Mouse (Mus musculus) intestine, postnatal 0 days (tissue): Measurements from ENCODE around the gene Zfp688. TPM values are rescaled to one million over a fixed set of nuclear protein-coding genes. Genes with fewer than 3 reads are reported as not detected.
"Not testable (repeated sequence)": the region's sequence is repeated elsewhere in the genome, so short reads cannot be mapped to it uniquely, and the experiment has no call there.

ENCODE experiments used
- ATAC-seq: fragments of 200-750 bp; cut with Nextera tagmentation; 2 replicates; pipeline ENCODE4 v1.8.0; 2017; ENCODE audit warnings: mild to moderate bottlenecking, moderate TSS enrichment, moderate library complexity
- H3K27ac ChIP-seq: fragments of 300-500 bp; sonication (generic); 2 replicates; pipeline ENCODE4 v1.5.1; 2014; ENCODE audit warnings: mild to moderate bottlenecking, low read depth, low read length, moderate library complexity
- H3K27me3 ChIP-seq: fragments of 300-500 bp; sonication (generic); replicated peaks from 2 replicates; pipeline ENCODE4 v1.6.1; 2014; ENCODE audit warnings: low read length, mixed read lengths; ENCODE audit not compliant: control insufficient read depth, insufficient read depth
- H3K36me3 ChIP-seq: fragments of 300-500 bp; sonication (generic); 2 replicates; pipeline ENCODE4 v1.6.1; 2014; ENCODE audit warnings: mild to moderate bottlenecking, moderate library complexity; ENCODE audit not compliant: control insufficient read depth, insufficient read depth
- H3K4me1 ChIP-seq: fragments of 300-500 bp; sonication (generic); replicated peaks from 2 replicates; pipeline ENCODE4 v1.6.1; 2014; ENCODE audit warnings: antibody characterized with exemption, low read length, mixed read lengths; ENCODE audit not compliant: control insufficient read depth, insufficient read depth
- H3K4me2 ChIP-seq: fragments of 300-500 bp; sonication (generic); replicated peaks from 2 replicates; pipeline ENCODE4 v1.6.1; 2014; ENCODE audit warnings: low read depth, mild to moderate bottlenecking, moderate library complexity
- H3K4me3 ChIP-seq: fragments of 300-500 bp; sonication (generic); 2 replicates; pipeline ENCODE4 v1.5.1; 2014; ENCODE audit warnings: low read depth, low read length
- H3K9ac ChIP-seq: fragments of 300-500 bp; sonication (generic); 2 replicates; pipeline ENCODE4 v1.6.1; 2014; ENCODE audit warnings: mild to moderate bottlenecking, low read depth, low read length
- H3K9me3 ChIP-seq: fragments of 300-500 bp; sonication (generic); 2 replicates; pipeline ENCODE4 v1.6.1; 2016; ENCODE audit warnings: mixed run types; ENCODE audit not compliant: control insufficient read depth
- CTCF ChIP-seq: sonication (generic); IDR thresholded peaks from 2 replicates; pipeline ENCODE4 v1.5.1; 2016; ENCODE audit warnings: low read depth, mild to moderate bottlenecking, control low read depth, antibody characterized with exemption, moderate library complexity
- WGBS: fragments of 180-500 bp; shearing (Covaris S2); extraction: QIAGEN DNeasy Blood & Tissue Kit; methylation state at CpG from one replicate; pipeline ENCODE4 v1.1.7; 2014; 5-methylcytosine and 5-hydroxymethylcytosine counted together
- polyA plus RNA-seq: library from polyadenylated mRNA; unstranded; fragments of >200 nt; fragmentation: Nextera tagmentation; extraction: Ambion mirVana; gene quantifications from 2 replicates; pipeline ENCODE4 v1.2.1, GENCODE M21; 2015

Zfp688 gene
- 18.6 and 22.0 TPM in 2 replicates for polyA plus RNA-seq

DNA sequence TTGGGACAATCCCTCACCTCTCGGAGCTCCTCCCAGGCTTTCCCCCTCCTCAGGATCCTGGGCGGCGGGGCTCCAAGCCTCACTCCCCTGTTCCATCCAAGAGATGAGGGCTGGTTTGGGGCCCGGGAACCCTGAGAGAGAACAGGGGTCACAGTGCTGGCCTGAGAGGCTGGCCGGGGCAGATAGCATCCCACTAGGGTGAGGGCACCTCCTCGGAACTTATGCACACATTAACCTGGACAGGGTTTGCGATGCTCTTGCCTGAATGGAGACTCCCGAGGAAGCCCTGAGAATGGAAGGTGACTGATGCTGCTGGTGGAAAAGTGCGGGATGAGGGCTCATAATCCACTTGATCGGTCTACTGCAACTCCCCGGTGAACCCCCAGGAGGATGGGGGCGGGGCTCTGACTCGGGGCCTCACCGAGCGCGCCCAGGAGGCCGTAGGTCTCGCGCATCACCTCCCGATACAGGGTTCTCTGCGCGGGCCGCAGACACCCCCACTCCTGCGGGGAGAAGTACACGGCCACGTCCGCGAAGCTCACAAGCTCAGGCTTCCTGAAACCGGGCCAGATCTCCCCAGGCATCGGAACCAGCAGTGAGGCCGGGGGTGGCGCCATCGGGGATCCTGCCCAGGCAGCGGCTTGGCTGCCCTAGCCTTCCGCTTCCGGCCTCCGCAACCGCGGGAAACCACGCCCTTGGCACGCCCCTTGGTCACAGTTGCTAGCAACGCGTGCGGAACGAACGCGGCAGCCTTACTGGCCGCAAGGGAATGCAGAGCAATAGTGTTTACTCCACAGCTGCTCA, at the start of gene Zfp688:
TSS of gene Zfp688 (minus strand) at position 681 of the 804 bp plus-strand sequence.
- Histone ChIP-seq H3K4me1 (peaks cover 5% of the 10 kb centered on the region; the same call in 1 of the 2 replicates), H3K9me3 (no peaks in the 10 kb centered on the region), H3K4me2 (peak within 1 kb of the TSS; percentile 81), H3K36me3 (peaks cover 14% of the 10 kb centered on the region; the same call in 1 of the 2 replicates), H3K4me3 (peak within 1 kb of the TSS; percentile 86), H3K27ac (no peak within 1 kb of the TSS), H3K9ac (peak within 1 kb of the TSS; percentile 71), H3K27me3 (no peaks in the 10 kb centered on the region)
- peak; percentile 58 for TF ChIP-seq CTCF
- peak; percentile 91 for ATAC-seq
- WGBS, result 1% methylated on average over 46 of the region's 48 CpGs

DNA sequence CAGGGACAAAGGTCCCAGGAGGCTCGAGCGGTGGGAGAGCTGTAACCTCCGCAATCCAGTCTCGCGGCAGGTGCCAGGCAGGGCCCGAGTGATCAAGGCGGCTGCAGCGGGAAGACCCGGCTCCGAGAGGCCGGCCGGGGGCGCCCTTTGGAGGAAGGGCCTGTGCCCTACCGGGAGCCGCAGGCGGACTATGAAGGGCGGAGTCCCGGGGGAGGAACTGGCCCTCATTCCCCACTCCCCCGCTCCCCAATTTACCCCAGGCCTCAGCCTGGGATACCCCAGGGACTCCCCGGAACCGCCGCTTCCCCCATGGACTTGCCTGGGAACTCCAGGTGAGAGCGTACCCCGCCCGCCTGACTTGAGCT, 49.8 kb upstream of the Zfp688 start:
- H3K27ac ChIP-seq, result peak overlapping the region; percentile 91
- H3K9ac ChIP-seq, result peak overlapping the region; percentile 66
- no peaks in the 10 kb centered on the region for H3K27me3 ChIP-seq
- peaks cover 45% of the 10 kb centered on the region for H3K36me3 ChIP-seq
- peak overlapping the region; percentile 60 for H3K4me3 ChIP-seq
- WGBS, result under 1% methylated on average over 21 of the region's 25 CpGs
- peak; percentile 41 for TF ChIP-seq CTCF
- peak; percentile 62 for ATAC-seq
- H3K4me2 ChIP-seq, result peak overlapping the region; percentile 88
- no peaks in the 10 kb centered on the region; the same call in 1 of the 2 replicates for H3K4me1 ChIP-seq
- no peaks in the 10 kb centered on the region for H3K9me3 ChIP-seq

DNA sequence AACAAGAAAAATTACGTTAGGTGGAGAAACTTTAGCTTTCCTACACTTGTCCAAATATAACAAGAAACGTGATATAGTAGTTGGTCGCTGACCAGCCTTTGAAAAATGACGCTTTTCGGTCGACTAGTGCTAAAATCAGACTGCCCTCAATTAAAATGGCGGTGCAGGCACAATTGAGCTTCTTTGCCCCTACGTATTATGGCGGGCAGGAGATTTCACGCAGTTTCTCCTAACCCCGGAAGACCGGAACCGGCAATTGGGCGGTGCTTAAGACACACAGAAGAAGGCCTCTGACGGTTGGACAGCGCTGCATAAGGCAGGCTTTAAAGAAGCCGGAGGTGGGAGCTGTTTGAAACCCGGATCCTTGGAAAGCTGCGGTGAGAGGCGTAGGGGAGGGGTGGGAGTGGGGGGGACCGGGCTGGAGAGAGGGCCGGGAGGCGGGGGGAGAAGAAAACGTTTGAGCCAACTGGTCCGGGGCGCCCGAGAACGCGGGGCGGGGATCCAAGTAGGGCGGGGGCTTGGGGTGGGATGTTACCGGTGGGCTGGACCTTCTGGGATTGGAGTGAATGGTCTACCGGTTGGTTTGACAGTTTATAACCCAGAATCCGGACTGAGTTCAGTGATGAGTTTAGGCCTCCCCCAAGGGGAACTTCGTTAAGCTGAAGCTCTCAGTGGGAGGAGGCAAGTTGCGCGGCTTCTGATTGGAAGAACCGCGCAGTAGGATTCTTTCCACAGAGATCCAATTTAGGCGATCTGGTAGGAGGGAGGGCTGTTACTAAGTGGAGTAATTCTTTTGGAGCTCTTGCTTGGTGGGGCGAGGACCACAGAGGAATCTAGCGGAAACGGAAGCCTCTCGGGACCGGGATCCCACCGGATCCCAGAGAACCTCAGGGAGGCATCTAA, 49.1 kb upstream of the Zfp688 start:
- peak overlapping the region; percentile 72 for H3K9ac ChIP-seq
- H3K36me3 ChIP-seq, result peaks cover 43% of the 10 kb centered on the region
- peak overlapping the region; percentile 60 for H3K4me3 ChIP-seq
- H3K27ac ChIP-seq, result peak overlapping the region; percentile 91
- H3K9me3 ChIP-seq, result no peaks in the 10 kb centered on the region
- 0 out of 2 replicates have a peak, but pooled peaks have one; percentile 6 for TF ChIP-seq CTCF
- WGBS, result 0% methylated on average over 46 of the region's 46 CpGs
- H3K4me1 ChIP-seq, result no peaks in the 10 kb centered on the region; the same call in 1 of the 2 replicates
- peak; percentile 90 for ATAC-seq
- peak overlapping the region; percentile 88 for H3K4me2 ChIP-seq
- no peaks in the 10 kb centered on the region for H3K27me3 ChIP-seq

DNA sequence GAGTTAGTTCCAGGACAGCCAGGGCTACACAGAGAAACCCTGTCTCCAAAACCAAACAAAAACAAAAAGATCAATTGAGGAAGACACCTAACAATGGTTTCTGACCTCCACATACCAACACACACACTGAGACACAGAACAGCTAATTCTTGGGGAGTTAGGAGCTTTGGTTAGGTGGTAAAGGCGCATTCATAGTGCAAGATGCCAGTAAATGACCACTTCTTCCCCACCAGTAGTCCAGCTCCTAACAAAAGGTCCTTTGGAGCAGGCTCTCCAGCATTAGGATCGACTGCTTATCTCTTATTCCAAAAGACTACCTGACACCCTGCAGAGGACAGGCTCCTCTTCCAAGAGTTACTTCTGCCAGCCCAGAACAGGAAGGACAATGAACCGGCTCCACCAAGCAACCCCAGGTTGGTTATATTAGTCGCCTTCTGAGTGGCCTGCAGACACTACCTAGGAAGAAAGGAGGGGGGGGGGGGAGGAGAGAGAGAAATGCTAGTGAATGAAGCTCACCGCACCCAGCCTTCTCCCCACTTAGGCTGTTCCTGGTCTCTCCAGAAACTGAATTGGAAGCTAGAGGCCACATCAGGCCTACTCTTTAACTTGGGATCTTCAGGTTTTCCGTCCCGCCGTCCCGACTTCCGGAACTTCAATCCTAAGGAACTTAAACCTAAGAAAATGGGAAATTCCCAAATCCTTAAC, 48.3 kb upstream of the Zfp688 start:
- 7% methylated on average over 10 of the region's 10 CpGs for WGBS
- Histone ChIP-seq H3K9ac (peak overlapping the region; percentile 72), H3K4me3 (peak overlapping the region; percentile 60), H3K4me2 (peak overlapping the region; percentile 88), H3K27ac (peak overlapping the region; percentile 91), H3K27me3 (no peaks in the 10 kb centered on the region), H3K36me3 (peaks cover 40% of the 10 kb centered on the region), H3K4me1 (no peaks in the 10 kb centered on the region; the same call in 1 of the 2 replicates), H3K9me3 (no peaks in the 10 kb centered on the region)
- no peak for TF ChIP-seq CTCF
- ATAC-seq, result peak; percentile 17

DNA sequence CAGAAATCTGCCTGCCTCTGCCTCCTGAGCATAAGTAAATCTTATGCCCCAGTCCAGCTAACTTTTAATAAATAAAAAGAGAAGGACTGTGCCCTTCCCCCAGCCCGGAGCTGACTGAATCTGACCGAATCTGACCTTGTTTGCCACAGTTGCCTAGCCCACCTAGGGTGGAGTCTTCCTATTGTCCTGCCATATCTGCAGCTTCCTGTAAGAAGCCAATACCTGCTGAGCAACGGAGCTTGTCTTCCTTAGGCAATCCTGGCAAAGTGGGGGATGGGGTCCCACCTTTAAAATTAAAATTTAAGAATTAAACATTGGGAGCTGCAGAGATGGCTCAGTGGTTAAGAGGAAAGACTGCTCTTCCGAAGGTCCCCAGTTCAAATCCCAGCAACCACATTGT, 44.7 kb upstream of the Zfp688 start:
- H3K4me3 ChIP-seq, result no peak overlapping the region
- no peak overlapping the region for H3K27ac ChIP-seq
- no peak for TF ChIP-seq CTCF
- no peaks in the 10 kb centered on the region for H3K27me3 ChIP-seq
- no peak overlapping the region for H3K4me2 ChIP-seq
- no peak for ATAC-seq
- no peak overlapping the region for H3K9ac ChIP-seq
- H3K36me3 ChIP-seq, result peaks cover 25% of the 10 kb centered on the region
- no peaks in the 10 kb centered on the region for H3K9me3 ChIP-seq
- 95% methylated on average over 4 of the region's 4 CpGs for WGBS
- H3K4me1 ChIP-seq, result no peaks in the 10 kb centered on the region

DNA sequence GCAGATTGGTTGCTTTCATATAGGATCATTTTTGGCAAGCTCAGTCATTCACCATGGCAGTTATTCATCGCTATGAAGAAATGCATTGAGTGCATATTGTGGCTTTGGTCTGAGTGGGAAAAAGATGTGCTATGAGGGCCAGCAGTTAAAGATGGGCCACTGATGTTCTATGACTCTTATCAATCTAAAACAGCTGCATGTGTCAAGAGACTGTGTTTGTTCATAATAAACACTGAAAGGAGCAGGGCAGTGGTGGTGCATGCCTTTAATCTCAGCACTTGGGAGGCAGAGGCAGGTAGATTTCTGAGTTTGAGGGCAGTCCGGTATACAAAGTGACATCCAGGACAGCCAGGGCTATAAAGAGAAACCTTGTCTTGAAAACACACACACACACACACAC, 43.8 kb upstream of the Zfp688 start:
- not testable (repeated sequence) for H3K4me3 ChIP-seq, H3K4me1 ChIP-seq, ATAC-seq, H3K4me2 ChIP-seq, H3K9ac ChIP-seq, H3K9me3 ChIP-seq, H3K27ac ChIP-seq, H3K27me3 ChIP-seq
- peaks cover 25% of the 10 kb centered on the region for H3K36me3 ChIP-seq
- WGBS, result 91% methylated on average over 2 of the region's 2 CpGs
